In genomic region chr19:11418865-11419264, GRCm38 (mm10) we compare ENCODE assay signal across 13 mouse cellular contexts. TPM values are rescaled to one million over a fixed set of nuclear protein-coding genes. Genes with fewer than 3 reads are reported as not detected.
"Had no signal": no experiment of that assay in that cellular context is flagged by ENCODE, and none has a peak within 500 bp of the region (broad histone marks: within the 10 kb centered on the region; RNA-seq: fewer than 3 reads in every experiment).

No protein-coding gene starts in this region.

RNA-seq across cellular contexts. Expression of gene Ms4a4c, which starts 14.3 kb away (rescaled TPM):
- polyA plus RNA-seq: embryonic facial prominence, embryonic 10.5 days; embryonic facial prominence, embryonic 11.5 days; erythroblast, embryonic 14.5 days; forebrain, embryonic 10.5 days; forebrain, embryonic 11.5 days; forebrain, embryonic 12.5 days; forebrain, embryonic 13.5 days; forebrain, embryonic 14.5 days; forebrain, embryonic 16.5 days had no signal

RNA-seq across cellular contexts. Expression of gene Ms4a4b, which starts 24.5 kb away (rescaled TPM):
- polyA plus RNA-seq: embryonic facial prominence, embryonic 10.5 days; embryonic facial prominence, embryonic 11.5 days; embryonic facial prominence, embryonic 12.5 days; embryonic facial prominence, embryonic 15.5 days; forebrain, embryonic 10.5 days; forebrain, embryonic 11.5 days; forebrain, embryonic 12.5 days; forebrain, embryonic 13.5 days; forebrain, embryonic 14.5 days; forebrain, embryonic 15.5 days; forebrain, embryonic 16.5 days; forebrain, postnatal 0 days had no signal

RNA-seq across cellular contexts. Expression of gene Ms4a4a, which starts 43.5 kb away (rescaled TPM):
- polyA plus RNA-seq: erythroblast, embryonic 14.5 days had no signal

RNA-seq across cellular contexts. Expression of gene Ms4a6c, which starts 50.3 kb away (rescaled TPM):
- polyA plus RNA-seq: erythroblast, embryonic 14.5 days had no signal
